Mouse (Mus musculus) neural tube, embryonic 15.5 days (tissue): ENCODE data around the gene Saysd1. TPM values are rescaled to one million over a fixed set of nuclear protein-coding genes. Genes with fewer than 3 reads are reported as not detected.

Experiments
- ATAC-seq: fragments of 200-750 bp; cut with Nextera tagmentation; 2 replicates; pipeline ENCODE4 v1.8.0; 2017; ENCODE audit warnings: mild to moderate bottlenecking, moderate TSS enrichment, moderate library complexity; ENCODE audit not compliant: low FRiP score
- H3K27ac ChIP-seq: fragments of 300-500 bp; sonication (generic); replicated peaks from 2 replicates; pipeline ENCODE4 v1.5.1; 2015; ENCODE audit warnings: mild to moderate bottlenecking, inconsistent platforms
- H3K27me3 ChIP-seq: fragments of 300-500 bp; sonication (generic); replicated peaks from 2 replicates; pipeline ENCODE4 v1.6.1; 2015; ENCODE audit warnings: inconsistent platforms
- H3K36me3 ChIP-seq: fragments of 300-500 bp; sonication (generic); 2 replicates; pipeline ENCODE4 v1.6.1; 2015; ENCODE audit warnings: inconsistent platforms
- H3K4me1 ChIP-seq: fragments of 300-500 bp; sonication (generic); 2 replicates; pipeline ENCODE4 v1.6.1; 2015; ENCODE audit warnings: inconsistent platforms
- H3K4me2 ChIP-seq: fragments of 300-500 bp; sonication (generic); 2 replicates; pipeline ENCODE4 v1.6.1; 2015; ENCODE audit warnings: inconsistent platforms, mild to moderate bottlenecking, moderate library complexity
- H3K4me3 ChIP-seq: fragments of 300-500 bp; sonication (generic); replicated peaks from 2 replicates; pipeline ENCODE4 v1.5.1; 2015; ENCODE audit warnings: mild to moderate bottlenecking, inconsistent platforms
- H3K9ac ChIP-seq: fragments of 300-500 bp; sonication (generic); replicated peaks from 2 replicates; pipeline ENCODE4 v1.6.1; 2015; ENCODE audit warnings: mild to moderate bottlenecking, inconsistent platforms
- H3K9me3 ChIP-seq: fragments of 300-500 bp; sonication (generic); replicated peaks from 2 replicates; pipeline ENCODE4 v1.6.1; 2016; ENCODE audit warnings: inconsistent platforms
- WGBS: fragments of 180-500 bp; shearing (Covaris S2); methylation state at CpG from one replicate; pipeline ENCODE4 v1.1.7; 2015; ENCODE audit warnings: mixed read lengths; 5-methylcytosine and 5-hydroxymethylcytosine counted together
- polyA plus RNA-seq: library from polyadenylated mRNA; unstranded; fragments of >200 nt; fragmentation: Nextera tagmentation; extraction: Ambion mirVana; gene quantifications from 2 replicates; pipeline ENCODE4 v1.2.1, GENCODE M21; 2015

Gene Saysd1
- polyA plus RNA-seq, 1 experiment from 2014 or later, result 11.9 TPM

- ATAC-seq, result no peak
- H3K4me2 ChIP-seq, result no peak overlapping the region
- 62% methylated on average over 5 of the region's 5 CpGs for WGBS
- no peaks in the 10 kb centered on the region for H3K27me3 ChIP-seq
- no peaks in the 10 kb centered on the region for H3K4me1 ChIP-seq
- no peak overlapping the region for H3K4me3 ChIP-seq
- H3K9ac ChIP-seq, result no peak overlapping the region
- no peaks in the 10 kb centered on the region for H3K9me3 ChIP-seq
- H3K27ac ChIP-seq, result no peak overlapping the region
- no peaks in the 10 kb centered on the region for H3K36me3 ChIP-seq
These were observed 40.3 kb downstream of the Saysd1 start for GRCm38 (mm10) chr14:20098061-20098460.

- Histone ChIP-seq H3K9ac (no peak overlapping the region), H3K36me3 (no peaks in the 10 kb centered on the region), H3K27me3 (no peaks in the 10 kb centered on the region), H3K4me1 (no peaks in the 10 kb centered on the region), H3K27ac (no peak overlapping the region), H3K4me3 (no peak overlapping the region), H3K4me2 (no peak overlapping the region), H3K9me3 (no peaks in the 10 kb centered on the region)
- ATAC-seq, result no peak
- 48% methylated on average over 5 of the region's 5 CpGs for WGBS
These were observed 43.4 kb downstream of the Saysd1 start for GRCm38 (mm10) chr14:20094942-20095341.

GRCm38 (mm10) chr14:20093493-20093892 lies 44.8 kb downstream of the Saysd1 start:
- no peak for ATAC-seq
- WGBS, result 26% methylated on average over 7 of the region's 7 CpGs
- H3K4me3 ChIP-seq, result no peak overlapping the region
- H3K4me1 ChIP-seq, result no peaks in the 10 kb centered on the region
- no peak overlapping the region for H3K9ac ChIP-seq
- no peaks in the 10 kb centered on the region for H3K36me3 ChIP-seq
- no peaks in the 10 kb centered on the region for H3K27me3 ChIP-seq
- no peak overlapping the region for H3K4me2 ChIP-seq
- no peak overlapping the region for H3K27ac ChIP-seq
- no peaks in the 10 kb centered on the region for H3K9me3 ChIP-seq

- Histone ChIP-seq H3K4me3 (no peak overlapping the region), H3K27me3 (no peaks in the 10 kb centered on the region), H3K27ac (no peak overlapping the region), H3K4me2 (no peak overlapping the region), H3K9ac (no peak overlapping the region), H3K9me3 (no peaks in the 10 kb centered on the region), H3K4me1 (peaks cover 21% of the 10 kb centered on the region), H3K36me3 (no peaks in the 10 kb centered on the region)
- ATAC-seq, result no peak
These were observed 54.0 kb downstream of the Saysd1 start for GRCm38 (mm10) chr14:20084335-20084734.

- 2% methylated on average over 56 of the region's 56 CpGs for WGBS
- ATAC-seq, result peak; percentile 98
- H3K4me2 ChIP-seq, result peak overlapping the region; percentile 80
- H3K27me3 ChIP-seq, result no peaks in the 10 kb centered on the region
- H3K9ac ChIP-seq, result peak overlapping the region; percentile 75
- H3K27ac ChIP-seq, result peak overlapping the region; percentile 97
- H3K4me3 ChIP-seq, result peak overlapping the region; percentile 62
- H3K4me1 ChIP-seq, result peaks cover 21% of the 10 kb centered on the region
- H3K9me3 ChIP-seq, result no peaks in the 10 kb centered on the region
- H3K36me3 ChIP-seq, result no peaks in the 10 kb centered on the region
These were observed 55.6 kb downstream of the Saysd1 start for GRCm38 (mm10) chr14:20082536-20083325.

- Histone ChIP-seq H3K4me3 (peak overlapping the region; percentile 62), H3K9ac (peak overlapping the region; percentile 75), H3K9me3 (no peaks in the 10 kb centered on the region), H3K27me3 (no peaks in the 10 kb centered on the region), H3K4me1 (peaks cover 21% of the 10 kb centered on the region), H3K4me2 (peak overlapping the region; percentile 80), H3K36me3 (no peaks in the 10 kb centered on the region), H3K27ac (peak overlapping the region; percentile 97)
- 76% methylated on average over 5 of the region's 5 CpGs for whole genome bisulfite sequencing
- no peak; the same call in 1 of the 2 replicates for ATAC-seq
These were observed 56.3 kb downstream of the Saysd1 start for GRCm38 (mm10) chr14:20081937-20082533.

- H3K36me3 ChIP-seq, result no peaks in the 10 kb centered on the region
- H3K9ac ChIP-seq, result no peak overlapping the region
- H3K27me3 ChIP-seq, result no peaks in the 10 kb centered on the region
- no peaks in the 10 kb centered on the region for H3K9me3 ChIP-seq
- H3K4me2 ChIP-seq, result no peak overlapping the region
- no peak for ATAC-seq
- no peak overlapping the region for H3K4me3 ChIP-seq
- H3K4me1 ChIP-seq, result peaks cover 21% of the 10 kb centered on the region
- H3K27ac ChIP-seq, result no peak overlapping the region
- WGBS, result 86% methylated on average over 1 of the region's 1 CpGs
These were observed 57.2 kb downstream of the Saysd1 start for GRCm38 (mm10) chr14:20081084-20081483.

- no peak overlapping the region for H3K4me2 ChIP-seq
- no peak overlapping the region for H3K27ac ChIP-seq
- H3K36me3 ChIP-seq, result no peaks in the 10 kb centered on the region
- H3K9me3 ChIP-seq, result no peaks in the 10 kb centered on the region
- no peak for ATAC-seq
- peaks cover 13% of the 10 kb centered on the region for H3K4me1 ChIP-seq
- no peak overlapping the region for H3K9ac ChIP-seq
- no peaks in the 10 kb centered on the region for H3K27me3 ChIP-seq
- H3K4me3 ChIP-seq, result no peak overlapping the region
- 81% methylated on average over 6 of the region's 6 CpGs for WGBS
These were observed 61.2 kb downstream of the Saysd1 start for GRCm38 (mm10) chr14:20077181-20077580.

GRCm38 (mm10) chr14:20075544-20075943 lies 62.8 kb downstream of the Saysd1 start:
- no peak for ATAC-seq
- no peak overlapping the region for H3K4me3 ChIP-seq
- WGBS, result 94% methylated on average over 7 of the region's 7 CpGs
- no peak overlapping the region for H3K4me2 ChIP-seq
- no peaks in the 10 kb centered on the region for H3K36me3 ChIP-seq
- H3K9me3 ChIP-seq, result no peaks in the 10 kb centered on the region
- no peaks in the 10 kb centered on the region for H3K27me3 ChIP-seq
- H3K9ac ChIP-seq, result no peak overlapping the region
- H3K4me1 ChIP-seq, result no peaks in the 10 kb centered on the region
- no peak overlapping the region for H3K27ac ChIP-seq

- H3K9me3 ChIP-seq, result no peaks in the 10 kb centered on the region
- no peak overlapping the region for H3K4me3 ChIP-seq
- no peak overlapping the region for H3K9ac ChIP-seq
- no peak overlapping the region for H3K4me2 ChIP-seq
- no peaks in the 10 kb centered on the region for H3K36me3 ChIP-seq
- 64% methylated on average over 1 of the region's 1 CpGs for WGBS
- H3K4me1 ChIP-seq, result no peaks in the 10 kb centered on the region
- no peak for ATAC-seq
- no peaks in the 10 kb centered on the region for H3K27me3 ChIP-seq
- H3K27ac ChIP-seq, result no peak overlapping the region
These were observed 63.6 kb downstream of the Saysd1 start for GRCm38 (mm10) chr14:20074759-20075158.

GRCm38 (mm10) chr14:20070629-20071028 lies 67.7 kb downstream of the Saysd1 start:
- Histone ChIP-seq H3K36me3 (no peaks in the 10 kb centered on the region), H3K9ac (no peak overlapping the region), H3K9me3 (no peaks in the 10 kb centered on the region), H3K4me3 (no peak overlapping the region), H3K27ac (no peak overlapping the region), H3K27me3 (no peaks in the 10 kb centered on the region), H3K4me2 (no peak overlapping the region), H3K4me1 (peaks cover 7% of the 10 kb centered on the region; the same call in 1 of the 2 replicates)
- ATAC-seq, result no peak

- no peak for ATAC-seq
- Histone ChIP-seq H3K4me2 (no peak overlapping the region), H3K9ac (no peak overlapping the region), H3K27me3 (no peaks in the 10 kb centered on the region), H3K4me1 (peaks cover 7% of the 10 kb centered on the region; the same call in 1 of the 2 replicates), H3K36me3 (no peaks in the 10 kb centered on the region), H3K9me3 (no peaks in the 10 kb centered on the region), H3K4me3 (no peak overlapping the region), H3K27ac (no peak overlapping the region)
- WGBS, result 92% methylated on average over 2 of the region's 2 CpGs
These were observed 70.0 kb downstream of the Saysd1 start for GRCm38 (mm10) chr14:20068365-20068764.
